Mouse (Mus musculus): ENCODE measurements around the gene R3hdm2. TPM values are rescaled to one million over a fixed set of nuclear protein-coding genes. Genes with fewer than 3 reads are reported as not detected.

Gene R3hdm2
- polyA plus RNA-seq, 1 experiment from 2014 or later: 43.3 TPM

- Histone ChIP-seq H3K36me3 (peaks cover 10% of the 10 kb centered on the region), H3K4me3 (peak within 1 kb of the TSS; percentile 57), H3K9ac (peak within 1 kb of the TSS; percentile 63), H3K4me1 (peaks cover 29% of the 10 kb centered on the region), H3K4me2 (replicated peaks) (peak within 1 kb of the TSS; percentile 75), H3K9me3 (no peaks in the 10 kb centered on the region), H3K27ac (peak within 1 kb of the TSS; percentile 87), H3K27me3 (no peaks in the 10 kb centered on the region)
- WGBS: under 1% methylated on average over 29 of the region's 29 CpGs
- peak; percentile 25 for ATAC-seq (ENCODE audit: low FRiP score, low read depth)
Observed at GRCm38 (mm10) chr10:127341891-127342639, 38.1 kb upstream of the R3hdm2 start, which contains the start of gene Gli1. Gene Gli1 (minus strand): TSS chr10:127341974.

- WGBS: 72% methylated on average over 3 of the region's 3 CpGs
- Histone ChIP-seq H3K27ac (no peak overlapping the region), H3K9me3 (no peaks in the 10 kb centered on the region), H3K9ac (no peak overlapping the region), H3K4me3 (no peak overlapping the region), H3K4me1 (peaks cover 27% of the 10 kb centered on the region), H3K4me2 (replicated peaks) (no peak overlapping the region), H3K27me3 (no peaks in the 10 kb centered on the region), H3K36me3 (peaks cover under 1% of the 10 kb centered on the region; the same call in 1 of the 2 replicates)
- ATAC-seq (ENCODE audit: low FRiP score, low read depth): no peak
Observed at GRCm38 (mm10) chr10:127343029-127343428, 37.1 kb upstream of the R3hdm2 start.

GRCm38 (mm10) chr10:127346173-127346572 lies 34.0 kb upstream of the R3hdm2 start:
- H3K9ac ChIP-seq: no peak overlapping the region
- ATAC-seq (ENCODE audit: low FRiP score, low read depth): no peak
- H3K36me3 ChIP-seq: no peaks in the 10 kb centered on the region
- H3K4me2 ChIP-seq (replicated peaks): no peak overlapping the region
- no peak overlapping the region for H3K4me3 ChIP-seq
- no peaks in the 10 kb centered on the region for H3K27me3 ChIP-seq
- H3K27ac ChIP-seq: no peak overlapping the region
- 90% methylated on average over 3 of the region's 3 CpGs for WGBS
- peaks cover 15% of the 10 kb centered on the region for H3K4me1 ChIP-seq
- H3K9me3 ChIP-seq: no peaks in the 10 kb centered on the region

- no peak overlapping the region for H3K4me2 ChIP-seq (replicated peaks)
- 69% methylated on average over 4 of the region's 4 CpGs for WGBS
- H3K4me3 ChIP-seq: no peak overlapping the region
- peaks cover 12% of the 10 kb centered on the region for H3K4me1 ChIP-seq
- no peak for ATAC-seq (ENCODE audit: low FRiP score, low read depth)
- no peaks in the 10 kb centered on the region for H3K36me3 ChIP-seq
- no peak overlapping the region for H3K9ac ChIP-seq
- H3K27me3 ChIP-seq: no peaks in the 10 kb centered on the region
- H3K27ac ChIP-seq: no peak overlapping the region
- no peaks in the 10 kb centered on the region for H3K9me3 ChIP-seq
Observed at GRCm38 (mm10) chr10:127348957-127349356, 31.2 kb upstream of the R3hdm2 start.

- Histone ChIP-seq H3K4me3 (no peak overlapping the region), H3K9me3 (no peaks in the 10 kb centered on the region), H3K4me2 (replicated peaks) (no peak overlapping the region), H3K27me3 (no peaks in the 10 kb centered on the region), H3K36me3 (no peaks in the 10 kb centered on the region), H3K4me1 (peaks cover 12% of the 10 kb centered on the region), H3K27ac (no peak overlapping the region), H3K9ac (no peak overlapping the region)
- 82% methylated on average over 8 of the region's 8 CpGs for WGBS
- no peak for ATAC-seq (ENCODE audit: low FRiP score, low read depth)
Observed at GRCm38 (mm10) chr10:127349810-127350209, 30.3 kb upstream of the R3hdm2 start.

GRCm38 (mm10) chr10:127350594-127351284 lies 29.4 kb upstream of the R3hdm2 start:
- H3K27me3 ChIP-seq: no peaks in the 10 kb centered on the region
- no peak overlapping the region for H3K27ac ChIP-seq
- no peaks in the 10 kb centered on the region for H3K36me3 ChIP-seq
- no peaks in the 10 kb centered on the region for H3K9me3 ChIP-seq
- H3K4me3 ChIP-seq: peak overlapping the region; percentile 27
- WGBS: 13% methylated on average over 24 of the region's 24 CpGs
- ATAC-seq (ENCODE audit: low FRiP score, low read depth): peak; percentile 79
- H3K4me2 ChIP-seq (replicated peaks): peak overlapping the region; percentile 60
- peaks cover 12% of the 10 kb centered on the region for H3K4me1 ChIP-seq
- peak overlapping the region; percentile 53; the same call in 1 of the 2 replicates for H3K9ac ChIP-seq

- Histone ChIP-seq H3K9me3 (no peaks in the 10 kb centered on the region), H3K4me3 (peak overlapping the region; percentile 27; the same call in 1 of the 2 replicates), H3K27ac (no peak overlapping the region), H3K27me3 (no peaks in the 10 kb centered on the region), H3K4me2 (replicated peaks) (peak overlapping the region; percentile 60), H3K9ac (peak overlapping the region; percentile 53; the same call in 1 of the 2 replicates), H3K36me3 (no peaks in the 10 kb centered on the region), H3K4me1 (peaks cover 12% of the 10 kb centered on the region)
- ATAC-seq (ENCODE audit: low FRiP score, low read depth): no peak
- 76% methylated on average over 8 of the region's 8 CpGs for WGBS
Observed at GRCm38 (mm10) chr10:127351285-127351595, 28.9 kb upstream of the R3hdm2 start.

- 0 out of 2 replicates have a peak, but pooled peaks have one; percentile 28 for ATAC-seq (ENCODE audit: low FRiP score, low read depth)
- Histone ChIP-seq H3K9ac (0 out of 2 replicates have a peak overlapping the region, but pooled peaks have one; percentile 53), H3K4me1 (peaks cover 12% of the 10 kb centered on the region), H3K27ac (no peak overlapping the region), H3K4me3 (no peak overlapping the region), H3K4me2 (replicated peaks) (no peak overlapping the region), H3K27me3 (no peaks in the 10 kb centered on the region), H3K36me3 (no peaks in the 10 kb centered on the region), H3K9me3 (no peaks in the 10 kb centered on the region)
- 70% methylated on average over 8 of the region's 8 CpGs for WGBS
Observed at GRCm38 (mm10) chr10:127351719-127352118, 28.4 kb upstream of the R3hdm2 start.

- Histone ChIP-seq H3K4me2 (replicated peaks) (no peak overlapping the region), H3K4me1 (peaks cover 12% of the 10 kb centered on the region), H3K4me3 (no peak overlapping the region), H3K9ac (no peak overlapping the region), H3K27me3 (no peaks in the 10 kb centered on the region), H3K9me3 (no peaks in the 10 kb centered on the region), H3K27ac (no peak overlapping the region), H3K36me3 (no peaks in the 10 kb centered on the region)
- no peak for ATAC-seq (ENCODE audit: low FRiP score, low read depth)
- 70% methylated on average over 9 of the region's 9 CpGs for WGBS
Observed at GRCm38 (mm10) chr10:127352187-127352586, 27.9 kb upstream of the R3hdm2 start.

GRCm38 (mm10) chr10:127352766-127353165 lies 27.4 kb upstream of the R3hdm2 start:
- H3K4me2 ChIP-seq (replicated peaks): no peak overlapping the region
- H3K27ac ChIP-seq: no peak overlapping the region
- no peaks in the 10 kb centered on the region for H3K36me3 ChIP-seq
- WGBS: 88% methylated on average over 11 of the region's 11 CpGs
- no peak for ATAC-seq (ENCODE audit: low FRiP score, low read depth)
- H3K4me3 ChIP-seq: no peak overlapping the region
- H3K9ac ChIP-seq: no peak overlapping the region
- H3K9me3 ChIP-seq: no peaks in the 10 kb centered on the region
- no peaks in the 10 kb centered on the region for H3K27me3 ChIP-seq
- peaks cover 12% of the 10 kb centered on the region for H3K4me1 ChIP-seq

GRCm38 (mm10) chr10:127353909-127354895 lies 25.9 kb upstream of the R3hdm2 start, which contains the start of gene Inhbe:
Gene Inhbe (minus strand): TSS chr10:127354411.
- 87% methylated on average over 18 of the region's 18 CpGs for WGBS
- Histone ChIP-seq H3K4me3 (no peak within 1 kb of the TSS), H3K4me2 (replicated peaks) (no peak within 1 kb of the TSS), H3K27ac (no peak within 1 kb of the TSS), H3K36me3 (no peaks in the 10 kb centered on the region), H3K9me3 (no peaks in the 10 kb centered on the region), H3K4me1 (peaks cover 12% of the 10 kb centered on the region), H3K27me3 (no peaks in the 10 kb centered on the region), H3K9ac (no peak within 1 kb of the TSS)
- ATAC-seq (ENCODE audit: low FRiP score, low read depth): no peak

All from limb, embryonic 13.5 days (tissue).